Mouse (Mus musculus) ES-E14 (cell line): ENCODE results near the gene Col9a2.

Source experiments
- CHD2 ChIP-seq: IDR thresholded peaks from 2 replicates; pipeline ENCODE4 v1.6.1; 2014; ENCODE audit warnings: mild to moderate bottlenecking, low read depth, low read length, inconsistent platforms
- ZNF384 ChIP-seq: IDR thresholded peaks from 2 replicates; pipeline ENCODE4 v1.6.1; 2012; ENCODE audit warnings: low read depth, low read length, inconsistent platforms

DNA sequence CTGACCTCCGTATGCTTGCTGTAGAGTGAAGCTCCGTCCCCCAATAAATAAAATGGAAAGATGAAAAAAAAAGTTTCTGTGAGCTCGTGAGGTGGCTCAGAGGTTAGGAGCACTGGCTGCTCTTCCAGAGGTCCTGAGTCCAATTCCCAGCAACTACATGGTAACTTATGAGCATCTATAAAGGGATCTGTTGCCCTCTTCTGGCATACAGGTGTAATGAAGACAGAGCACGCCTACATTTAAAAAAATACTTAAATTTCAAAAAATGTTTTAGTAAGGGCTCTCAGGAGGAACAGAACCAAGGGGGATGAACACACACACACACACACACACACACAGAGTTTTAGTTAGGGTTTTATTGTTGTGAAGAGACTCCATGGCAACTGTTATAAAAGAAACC is 7.7 kb upstream of the Col9a2 start:
- TF ChIP-seq ZNF384 (no peak), CHD2 (no peak)
